Mouse (Mus musculus): ENCODE results near the gene Foxf1. TPM values are rescaled to one million over a fixed set of nuclear protein-coding genes. Genes with fewer than 3 reads are reported as not detected.

The Foxf1 gene
- polyA plus RNA-seq, 1 experiment, result 194 TPM

DNA sequence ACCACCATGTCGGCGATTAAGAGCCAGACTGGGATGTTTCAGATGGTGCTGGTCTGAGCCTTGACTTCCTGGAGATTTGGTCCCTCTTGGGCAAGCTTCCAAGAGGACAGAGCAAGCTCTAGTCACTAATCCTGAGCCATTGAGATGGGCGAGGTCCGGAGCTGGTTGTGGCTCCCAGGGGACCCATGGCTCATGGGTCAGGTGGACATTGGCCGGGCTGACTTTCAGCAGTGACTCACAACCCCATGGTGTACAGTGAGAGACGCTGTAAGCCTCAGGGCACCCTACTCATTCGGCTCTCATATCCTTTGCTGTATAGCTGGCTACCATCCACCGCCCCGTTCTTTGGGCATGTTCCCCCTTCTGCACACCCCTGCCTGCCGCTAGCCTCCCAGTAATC is 49.9 kb downstream of the Foxf1 start:
- Histone ChIP-seq H3K4me3 (replicated peaks; ENCODE audit: extremely low read depth, low read depth, low read length) (no peak overlapping the region), H3K4me1 (ENCODE audit: control insufficient read depth, insufficient read depth, low read length) (no peaks in the 10 kb centered on the region)
- TF ChIP-seq POLR2A (IDR thresholded peaks at IDR 0.05; ENCODE audit: borderline replicate concordance, extremely low read depth, low read depth, low read length) (no peak), CTCF (IDR thresholded peaks at IDR 0.05; ENCODE audit: insufficient read depth, low read length) (no peak)
- DNase-seq, result no peak
- WGBS, result 85% methylated on average over 10 of the region's 10 CpGs

DNA sequence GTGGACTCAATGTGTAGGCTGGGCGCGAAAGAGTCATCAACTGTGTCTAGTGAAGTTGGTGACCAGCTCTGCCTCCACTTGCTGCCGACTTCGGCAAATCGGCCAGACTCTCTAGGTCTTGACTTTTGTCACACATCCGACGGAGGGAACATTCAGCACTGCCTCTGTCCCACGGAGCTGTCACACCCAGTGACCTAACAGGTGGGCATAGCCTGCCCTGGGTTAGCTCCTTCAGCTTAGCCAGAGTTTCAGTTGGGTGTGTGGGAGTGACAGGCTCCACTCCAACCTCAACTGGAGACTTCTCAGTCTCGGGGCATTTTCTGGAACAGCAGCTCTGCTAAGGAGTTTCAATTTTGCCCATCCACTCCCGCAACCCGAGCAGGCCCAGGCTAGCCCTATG is 50.3 kb downstream of the Foxf1 start:
- TF ChIP-seq POLR2A (IDR thresholded peaks at IDR 0.05; ENCODE audit: borderline replicate concordance, extremely low read depth, low read depth, low read length) (no peak), CTCF (IDR thresholded peaks at IDR 0.05; ENCODE audit: insufficient read depth, low read length) (no peak)
- H3K4me3 ChIP-seq (replicated peaks; ENCODE audit: extremely low read depth, low read depth, low read length), result no peak overlapping the region
- WGBS, result 87% methylated on average over 11 of the region's 11 CpGs
- no peaks in the 10 kb centered on the region for H3K4me1 ChIP-seq (ENCODE audit: control insufficient read depth, insufficient read depth, low read length)
- DNase-seq, result no peak

DNA sequence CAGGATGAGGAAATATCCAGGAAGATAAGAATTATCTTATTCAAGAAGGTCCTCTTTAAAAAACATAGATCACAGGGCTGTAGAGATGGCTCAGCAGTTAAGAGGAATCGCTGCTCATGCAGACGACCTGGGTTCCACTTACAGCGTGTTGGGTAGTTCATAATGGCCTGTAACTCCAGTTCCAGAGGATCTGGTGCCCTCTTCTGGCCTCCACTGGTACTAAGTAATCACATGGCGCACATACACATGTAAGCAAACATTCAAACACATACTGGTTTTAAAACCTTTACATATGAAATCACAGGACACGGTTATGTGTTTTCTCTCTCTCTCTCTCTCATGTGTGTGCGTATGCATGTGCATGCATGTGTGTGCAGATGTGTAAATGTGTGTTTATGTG is 52.7 kb downstream of the Foxf1 start:
- TF ChIP-seq POLR2A (IDR thresholded peaks at IDR 0.05; ENCODE audit: borderline replicate concordance, extremely low read depth, low read depth, low read length) (no peak), CTCF (IDR thresholded peaks at IDR 0.05; ENCODE audit: insufficient read depth, low read length) (no peak)
- no peak for DNase-seq
- no peak overlapping the region for H3K4me3 ChIP-seq (replicated peaks; ENCODE audit: extremely low read depth, low read depth, low read length)
- WGBS, result 94% methylated on average over 6 of the region's 6 CpGs
- H3K4me1 ChIP-seq (ENCODE audit: control insufficient read depth, insufficient read depth, low read length), result no peaks in the 10 kb centered on the region

Other genes starting within 250 kb of the Foxf1 start
- gene Mthfsd, start 24.0 kb downstream of the Foxf1 start, polyA plus RNA-seq (2012; rRNA removed), result 44.7 and 51.6 TPM in 2 replicates
- 1.4 and 1.6 TPM in 2 replicates for gene Foxc2, start 31.8 kb downstream of the Foxf1 start, polyA plus RNA-seq (2012; rRNA removed)
- 2.5 and 3.0 TPM in 2 replicates for gene Foxl1, start 43.6 kb downstream of the Foxf1 start, polyA plus RNA-seq (2012; rRNA removed)

Measured in lung, adult 2 months (tissue).